Mouse (Mus musculus): ENCODE results near the gene Pard3. TPM values are rescaled to one million over a fixed set of nuclear protein-coding genes. Genes with fewer than 3 reads are reported as not detected.

Pard3 gene
- polyA plus RNA-seq, 1 experiment from 2014 or later = 14.6 TPM

GRCm38 (mm10) chr8:127058759-127059158, 4.9 kb upstream of the Pard3 start:
- Histone ChIP-seq H3K4me2 (ENCODE audit: low read length) (no peak overlapping the region), H3K4me1 (ENCODE audit: control insufficient read depth, insufficient read depth, low read length) (peaks cover 7% of the 10 kb centered on the region), H3K4me3 (ENCODE audit: low read depth, low read length) (no peak overlapping the region), H3K27me3 (ENCODE audit: control insufficient read depth, insufficient read depth, low read depth, low read length) (no peaks in the 10 kb centered on the region), H3K27ac (ENCODE audit: low read length) (no peak overlapping the region), H3K9me3 (replicated peaks; ENCODE audit: control insufficient read depth, low read length, poor library complexity, severe bottlenecking) (no peaks in the 10 kb centered on the region), H3K9ac (ENCODE audit: low read depth, low read length) (no peak overlapping the region), H3K36me3 (ENCODE audit: control insufficient read depth, insufficient read depth, low read length) (no peaks in the 10 kb centered on the region)
- WGBS = 90% methylated on average over 2 of the region's 2 CpGs
- ATAC-seq = no peak

- no peak overlapping the region for H3K4me3 ChIP-seq (ENCODE audit: low read depth, low read length)
- no peaks in the 10 kb centered on the region for H3K36me3 ChIP-seq (ENCODE audit: control insufficient read depth, insufficient read depth, low read length)
- no peak overlapping the region for H3K27ac ChIP-seq (ENCODE audit: low read length)
- WGBS = 74% methylated on average over 2 of the region's 2 CpGs
- H3K9ac ChIP-seq (ENCODE audit: low read depth, low read length) = no peak overlapping the region
- H3K27me3 ChIP-seq (ENCODE audit: control insufficient read depth, insufficient read depth, low read depth, low read length) = no peaks in the 10 kb centered on the region
- no peak for ATAC-seq
- H3K9me3 ChIP-seq (replicated peaks; ENCODE audit: control insufficient read depth, low read length, poor library complexity, severe bottlenecking) = no peaks in the 10 kb centered on the region
- no peak overlapping the region for H3K4me2 ChIP-seq (ENCODE audit: low read length)
- H3K4me1 ChIP-seq (ENCODE audit: control insufficient read depth, insufficient read depth, low read length) = peaks cover 7% of the 10 kb centered on the region
These were observed 3.9 kb upstream of the Pard3 start for GRCm38 (mm10) chr8:127059826-127060225.

- Histone ChIP-seq H3K4me1 (ENCODE audit: control insufficient read depth, insufficient read depth, low read length) (peaks cover 34% of the 10 kb centered on the region), H3K4me2 (ENCODE audit: low read length) (peak overlapping the region; percentile 81), H3K27me3 (ENCODE audit: control insufficient read depth, insufficient read depth, low read depth, low read length) (no peaks in the 10 kb centered on the region), H3K9ac (ENCODE audit: low read depth, low read length) (peak overlapping the region; percentile 90), H3K4me3 (ENCODE audit: low read depth, low read length) (peak overlapping the region; percentile 75), H3K27ac (ENCODE audit: low read length) (peak overlapping the region; percentile 90), H3K36me3 (ENCODE audit: control insufficient read depth, insufficient read depth, low read length) (no peaks in the 10 kb centered on the region), H3K9me3 (replicated peaks; ENCODE audit: control insufficient read depth, low read length, poor library complexity, severe bottlenecking) (no peaks in the 10 kb centered on the region)
- peak; percentile 62 for ATAC-seq
- under 1% methylated on average over 59 of the region's 80 CpGs for WGBS
These were observed 844 bp downstream of the Pard3 start for GRCm38 (mm10) chr8:127064361-127065112.

- Histone ChIP-seq H3K4me2 (ENCODE audit: low read length) (peak overlapping the region; percentile 81), H3K36me3 (ENCODE audit: control insufficient read depth, insufficient read depth, low read length) (no peaks in the 10 kb centered on the region), H3K4me3 (ENCODE audit: low read depth, low read length) (peak overlapping the region; percentile 75), H3K27ac (ENCODE audit: low read length) (peak overlapping the region; percentile 90), H3K9me3 (replicated peaks; ENCODE audit: control insufficient read depth, low read length, poor library complexity, severe bottlenecking) (no peaks in the 10 kb centered on the region), H3K9ac (ENCODE audit: low read depth, low read length) (peak overlapping the region; percentile 90), H3K27me3 (ENCODE audit: control insufficient read depth, insufficient read depth, low read depth, low read length) (no peaks in the 10 kb centered on the region), H3K4me1 (ENCODE audit: control insufficient read depth, insufficient read depth, low read length) (peaks cover 37% of the 10 kb centered on the region)
- no peak for ATAC-seq
- WGBS = under 1% methylated on average over 10 of the region's 10 CpGs
These were observed 1.4 kb downstream of the Pard3 start for GRCm38 (mm10) chr8:127065113-127065473.

- Histone ChIP-seq H3K27ac (ENCODE audit: low read length) (no peak overlapping the region), H3K27me3 (ENCODE audit: control insufficient read depth, insufficient read depth, low read depth, low read length) (no peaks in the 10 kb centered on the region), H3K36me3 (ENCODE audit: control insufficient read depth, insufficient read depth, low read length) (no peaks in the 10 kb centered on the region), H3K9ac (ENCODE audit: low read depth, low read length) (no peak overlapping the region), H3K9me3 (replicated peaks; ENCODE audit: control insufficient read depth, low read length, poor library complexity, severe bottlenecking) (no peaks in the 10 kb centered on the region), H3K4me3 (ENCODE audit: low read depth, low read length) (peak overlapping the region; percentile 75), H3K4me2 (ENCODE audit: low read length) (peak overlapping the region; percentile 81), H3K4me1 (ENCODE audit: control insufficient read depth, insufficient read depth, low read length) (peaks cover 41% of the 10 kb centered on the region)
- no peak for ATAC-seq
- WGBS = 52% methylated on average over 1 of the region's 1 CpGs
These were observed 2.1 kb downstream of the Pard3 start for GRCm38 (mm10) chr8:127065791-127066190.

- Histone ChIP-seq H3K4me3 (ENCODE audit: low read depth, low read length) (no peak overlapping the region), H3K4me1 (ENCODE audit: control insufficient read depth, insufficient read depth, low read length) (peaks cover 41% of the 10 kb centered on the region), H3K27ac (ENCODE audit: low read length) (no peak overlapping the region), H3K9me3 (replicated peaks; ENCODE audit: control insufficient read depth, low read length, poor library complexity, severe bottlenecking) (no peaks in the 10 kb centered on the region), H3K9ac (ENCODE audit: low read depth, low read length) (no peak overlapping the region), H3K27me3 (ENCODE audit: control insufficient read depth, insufficient read depth, low read depth, low read length) (no peaks in the 10 kb centered on the region), H3K36me3 (ENCODE audit: control insufficient read depth, insufficient read depth, low read length) (no peaks in the 10 kb centered on the region), H3K4me2 (ENCODE audit: low read length) (no peak overlapping the region)
- no peak for ATAC-seq
These were observed 2.8 kb downstream of the Pard3 start for GRCm38 (mm10) chr8:127066501-127066900.

- no peak overlapping the region for H3K4me3 ChIP-seq (ENCODE audit: low read depth, low read length)
- no peaks in the 10 kb centered on the region for H3K9me3 ChIP-seq (replicated peaks; ENCODE audit: control insufficient read depth, low read length, poor library complexity, severe bottlenecking)
- WGBS = 87% methylated on average over 3 of the region's 3 CpGs
- no peak overlapping the region for H3K4me2 ChIP-seq (ENCODE audit: low read length)
- peaks cover 37% of the 10 kb centered on the region for H3K4me1 ChIP-seq (ENCODE audit: control insufficient read depth, insufficient read depth, low read length)
- no peak overlapping the region for H3K27ac ChIP-seq (ENCODE audit: low read length)
- no peaks in the 10 kb centered on the region for H3K27me3 ChIP-seq (ENCODE audit: control insufficient read depth, insufficient read depth, low read depth, low read length)
- no peaks in the 10 kb centered on the region for H3K36me3 ChIP-seq (ENCODE audit: control insufficient read depth, insufficient read depth, low read length)
- ATAC-seq = no peak
- no peak overlapping the region for H3K9ac ChIP-seq (ENCODE audit: low read depth, low read length)
These were observed 5.0 kb downstream of the Pard3 start for GRCm38 (mm10) chr8:127068719-127069118.

- Histone ChIP-seq H3K4me1 (ENCODE audit: control insufficient read depth, insufficient read depth, low read length) (peaks cover 40% of the 10 kb centered on the region), H3K4me3 (ENCODE audit: low read depth, low read length) (no peak overlapping the region), H3K4me2 (ENCODE audit: low read length) (no peak overlapping the region), H3K27me3 (ENCODE audit: control insufficient read depth, insufficient read depth, low read depth, low read length) (no peaks in the 10 kb centered on the region), H3K9me3 (replicated peaks; ENCODE audit: control insufficient read depth, low read length, poor library complexity, severe bottlenecking) (no peaks in the 10 kb centered on the region), H3K27ac (ENCODE audit: low read length) (no peak overlapping the region), H3K36me3 (ENCODE audit: control insufficient read depth, insufficient read depth, low read length) (no peaks in the 10 kb centered on the region), H3K9ac (ENCODE audit: low read depth, low read length) (no peak overlapping the region)
- ATAC-seq = peak; percentile 72; the same call in 1 of the 2 replicates
- WGBS = 52% methylated on average over 3 of the region's 3 CpGs
These were observed 6.5 kb downstream of the Pard3 start for GRCm38 (mm10) chr8:127070225-127070624.

- 64% methylated on average over 5 of the region's 5 CpGs for WGBS
- H3K27me3 ChIP-seq (ENCODE audit: control insufficient read depth, insufficient read depth, low read depth, low read length) = no peaks in the 10 kb centered on the region
These were observed 9.4 kb downstream of the Pard3 start for GRCm38 (mm10) chr8:127073052-127073618.

More at GRCm38 (mm10) chr8:127073052-127073618, 9.4 kb downstream of the Pard3 start:
- no peak for ATAC-seq
- H3K4me2 ChIP-seq (ENCODE audit: low read length) = no peak overlapping the region
- peaks cover 16% of the 10 kb centered on the region for H3K4me1 ChIP-seq (ENCODE audit: control insufficient read depth, insufficient read depth, low read length)
- no peaks in the 10 kb centered on the region for H3K9me3 ChIP-seq (replicated peaks; ENCODE audit: control insufficient read depth, low read length, poor library complexity, severe bottlenecking)
- no peaks in the 10 kb centered on the region for H3K36me3 ChIP-seq (ENCODE audit: control insufficient read depth, insufficient read depth, low read length)
- no peak overlapping the region for H3K4me3 ChIP-seq (ENCODE audit: low read depth, low read length)
- peak overlapping the region; percentile 22; the same call in 1 of the 2 replicates for H3K9ac ChIP-seq (ENCODE audit: low read depth, low read length)
- peak overlapping the region; percentile 5; the same call in 1 of the 2 replicates for H3K27ac ChIP-seq (ENCODE audit: low read length)
